Mouse (Mus musculus) cerebellum, adult 11-12 months (tissue): ENCODE results near the gene Zcchc18.
A peak's percentile ranks its signal among the peaks of the same experiment; 100 is the strongest.
"Not testable (repeated sequence)": the region's sequence is repeated elsewhere in the genome, so short reads cannot be mapped to it uniquely, and the experiment has no call there.

Source experiments
- DNase-seq: peaks from one replicate; pipeline ENCODE4 v3.0.0; 2022

The Zcchc18 gene

GRCm38 (mm10) chrX:136992978-136993547 is at the start of gene Zcchc18:
Gene Zcchc18, plus strand, starts transcription at chrX:136993155.
- peak; percentile 90 for DNase-seq

GRCm38 (mm10) chrX:136957583-136958279 is 35.2 kb upstream of the Zcchc18 start:
- DNase-seq: peak; percentile 88

- DNase-seq: not testable (repeated sequence)
Measured at GRCm38 (mm10) chrX:136958300-136958699, 34.7 kb upstream of the Zcchc18 start.

GRCm38 (mm10) chrX:136959688-136960087 is 33.3 kb upstream of the Zcchc18 start:
- DNase-seq: no peak

- not testable (repeated sequence) for DNase-seq
Measured at GRCm38 (mm10) chrX:136975397-136975796, 17.6 kb upstream of the Zcchc18 start, which contains the start of gene Tmsb15b2. Gene Tmsb15b2, minus strand, starts transcription at chrX:136975497.

- peak; percentile 90 for DNase-seq
Measured at GRCm38 (mm10) chrX:136976424-136977084, 16.4 kb upstream of the Zcchc18 start, which contains the start of the genes Tmsb15l and Tmsb15b1. Gene Tmsb15l, minus strand, starts transcription at chrX:136976869. Gene Tmsb15b1, minus strand, starts transcription at chrX:136976874.

- no peak for DNase-seq
Measured at GRCm38 (mm10) chrX:136978616-136979015, 14.3 kb upstream of the Zcchc18 start.

GRCm38 (mm10) chrX:136986039-136986438 is 6.9 kb upstream of the Zcchc18 start:
- no peak for DNase-seq

GRCm38 (mm10) chrX:136991274-136991673 is 1.7 kb upstream of the Zcchc18 start:
- DNase-seq: no peak

GRCm38 (mm10) chrX:136992191-136992965 is 577 bp upstream of the Zcchc18 start:
- peak; percentile 42 for DNase-seq

GRCm38 (mm10) chrX:136993641-136994040 is 686 bp downstream of the Zcchc18 start:
- DNase-seq: peak; percentile 54

GRCm38 (mm10) chrX:136996256-136996655 is 3.3 kb downstream of the Zcchc18 start:
- no peak for DNase-seq

GRCm38 (mm10) chrX:137015099-137015709 is 22.2 kb downstream of the Zcchc18 start:
- DNase-seq: peak; percentile 45

- no peak for DNase-seq
Measured at GRCm38 (mm10) chrX:137017668-137018067, 24.7 kb downstream of the Zcchc18 start.

- peak; percentile 16 for DNase-seq
Measured at GRCm38 (mm10) chrX:137019310-137019709, 26.4 kb downstream of the Zcchc18 start.

GRCm38 (mm10) chrX:137030916-137031315 is 38.0 kb downstream of the Zcchc18 start:
- no peak for DNase-seq

GRCm38 (mm10) chrX:137031726-137032125 is 38.8 kb downstream of the Zcchc18 start:
- no peak for DNase-seq

GRCm38 (mm10) chrX:137034322-137034721 is 41.4 kb downstream of the Zcchc18 start:
- DNase-seq: no peak

GRCm38 (mm10) chrX:137037470-137037999 is 44.6 kb downstream of the Zcchc18 start:
- DNase-seq: no peak

GRCm38 (mm10) chrX:137038000-137038483 is 45.1 kb downstream of the Zcchc18 start, which contains the start of gene Slc25a53:
Gene Slc25a53, minus strand, starts transcription at chrX:137038302.
- DNase-seq: peak; percentile 82

GRCm38 (mm10) chrX:137038502-137038901 is 45.5 kb downstream of the Zcchc18 start:
- no peak for DNase-seq
